Mouse (Mus musculus) C2C12 (cell line): ENCODE data around the gene Plgrkt. TPM values are rescaled to one million over a fixed set of nuclear protein-coding genes. Genes with fewer than 3 reads are reported as not detected.

Source experiments
- H3K27me3 ChIP-seq: one replicate; pipeline ENCODE4 v1.6.1; 2011; ENCODE audit not compliant: control insufficient read depth, insufficient read depth, insufficient read length
- H3K36me3 ChIP-seq: one replicate; pipeline ENCODE4 v1.6.1; 2011; ENCODE audit not compliant: control insufficient read depth, insufficient read depth
- H3K4me3 ChIP-seq: one replicate; pipeline ENCODE4 v1.5.1; 2011; ENCODE audit warnings: mild to moderate bottlenecking, control low read depth; ENCODE audit not compliant: poor library complexity, insufficient read depth, severe bottlenecking
- H3K79me2 ChIP-seq: one replicate; pipeline ENCODE4 v1.6.1; 2011; ENCODE audit not compliant: control insufficient read depth, insufficient read depth
- H3K79me3 ChIP-seq: one replicate; pipeline ENCODE4 v1.6.1; 2011; ENCODE audit warnings: low read depth, control low read depth
- H3ac ChIP-seq: one replicate; pipeline ENCODE3; 2011; ENCODE audit warnings: low read depth; ENCODE audit not compliant: control insufficient read depth, insufficient read length
- CEBPB ChIP-seq: IDR thresholded peaks from one replicate; pipeline ENCODE4 v1.6.1; 2011; ENCODE audit warnings: low read depth, mild to moderate bottlenecking, control low read depth, moderate library complexity
- CTCF ChIP-seq: IDR thresholded peaks from one replicate; pipeline ENCODE4 v1.5.1; 2011; ENCODE audit not compliant: control insufficient read depth, insufficient read depth, insufficient read length
- FOSL1 ChIP-seq: IDR thresholded peaks from one replicate; pipeline ENCODE4 v1.8.0; 2011; ENCODE audit warnings: mild to moderate bottlenecking, low read length; ENCODE audit not compliant: poor library complexity, insufficient read depth, severe bottlenecking
- MAX ChIP-seq: IDR thresholded peaks from one replicate; pipeline ENCODE4 v1.6.1; 2011; ENCODE audit warnings: mild to moderate bottlenecking, control low read depth
- MYOD1 ChIP-seq: IDR thresholded peaks from one replicate; pipeline ENCODE4 v1.6.1; 2011; ENCODE audit warnings: low read depth; ENCODE audit not compliant: control insufficient read depth, insufficient read length
- MYOG ChIP-seq: IDR thresholded peaks from one replicate; pipeline ENCODE4 v1.6.1; 2011; ENCODE audit not compliant: control insufficient read depth, insufficient read length; ENCODE audit errors: extremely low read depth
- USF1 ChIP-seq: IDR thresholded peaks from one replicate; pipeline ENCODE4 v1.6.1; 2011; ENCODE audit warnings: low read depth, mild to moderate bottlenecking, control low read depth, moderate library complexity
- polyA plus RNA-seq: library from polyadenylated mRNA; unstranded; fragments of >200 nt; fragmentation: generic; extraction: Trizol; gene quantifications from one replicate; pipeline ENCODE4 v1.2.1, GENCODE M21; 2012; ENCODE audit warnings: missing spikeins

Plgrkt gene
- polyA plus RNA-seq, 1 experiment, result 15.2 TPM

DNA sequence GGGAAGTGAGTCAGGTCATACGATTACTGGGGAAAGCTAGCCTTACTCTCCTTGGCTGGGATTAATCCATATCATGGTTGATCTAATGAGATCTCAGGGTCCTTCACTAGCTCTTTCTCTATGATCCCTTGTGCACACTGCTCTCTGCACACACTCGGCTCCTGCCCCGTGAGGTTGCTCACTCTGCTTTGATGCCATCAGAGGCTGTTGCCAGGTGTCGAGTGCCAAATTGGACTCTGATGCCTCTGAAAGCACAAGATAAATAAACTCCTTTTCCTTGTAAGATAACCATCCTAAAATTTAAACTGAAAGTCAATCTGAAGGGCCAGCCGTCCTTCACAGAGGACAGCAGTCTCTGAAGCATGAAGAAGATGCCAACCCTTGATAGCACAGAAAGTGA, 23.3 kb upstream of the Plgrkt start:
- TF ChIP-seq MAX (no peak), MYOD1 (no peak), CTCF (no peak), MYOG (no peak), FOSL1 (no peak), USF1 (no peak), CEBPB (no peak)
- no peaks in the 10 kb centered on the region for H3K27me3 ChIP-seq
- no peaks in the 10 kb centered on the region for H3K79me2 ChIP-seq
- H3ac ChIP-seq, result no peak overlapping the region
- no peaks in the 10 kb centered on the region for H3K79me3 ChIP-seq
- H3K36me3 ChIP-seq, result no peaks in the 10 kb centered on the region
- no peak overlapping the region for H3K4me3 ChIP-seq

- TF ChIP-seq MAX (no peak), FOSL1 (no peak), MYOG (no peak), USF1 (no peak), CTCF (no peak), MYOD1 (no peak), CEBPB (no peak)
Observed at GRCm38 (mm10) chr19:29388818-29389217, 21.6 kb upstream of the Plgrkt start.

DNA sequence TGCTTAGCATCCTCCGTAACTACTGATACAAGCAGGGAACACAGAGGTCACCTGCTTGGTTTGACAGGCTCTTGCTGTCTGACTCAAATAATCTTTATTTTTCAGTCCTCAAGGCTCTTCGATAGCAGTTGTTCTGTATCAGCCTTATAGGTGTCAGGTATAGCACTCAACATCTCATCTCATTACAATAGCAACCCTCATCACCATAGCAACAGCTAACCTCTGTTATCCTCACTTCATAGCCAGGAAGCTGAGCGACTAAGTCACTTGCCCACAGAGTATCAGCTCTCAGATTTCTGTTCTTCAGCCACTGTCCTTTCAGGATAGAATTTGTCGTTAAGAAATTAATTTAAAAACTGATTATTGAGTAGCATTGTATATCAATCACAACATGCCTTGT, 18.6 kb upstream of the Plgrkt start:
- TF ChIP-seq MYOG, result no peak
- no peak for TF ChIP-seq FOSL1
- no peak for TF ChIP-seq MAX
- no peak for TF ChIP-seq CTCF
- TF ChIP-seq USF1, result no peak
- no peak for TF ChIP-seq CEBPB
- TF ChIP-seq MYOD1, result no peak
- H3K27me3 ChIP-seq, result peaks cover 3% of the 10 kb centered on the region

More at GRCm38 (mm10) chr19:29388818-29389217, 21.6 kb upstream of the Plgrkt start:
- no peak overlapping the region for H3K4me3 ChIP-seq
- no peaks in the 10 kb centered on the region for H3K79me2 ChIP-seq
- H3K79me3 ChIP-seq, result no peaks in the 10 kb centered on the region
- H3K27me3 ChIP-seq, result no peaks in the 10 kb centered on the region
- no peak overlapping the region for H3ac ChIP-seq
- no peaks in the 10 kb centered on the region for H3K36me3 ChIP-seq

DNA sequence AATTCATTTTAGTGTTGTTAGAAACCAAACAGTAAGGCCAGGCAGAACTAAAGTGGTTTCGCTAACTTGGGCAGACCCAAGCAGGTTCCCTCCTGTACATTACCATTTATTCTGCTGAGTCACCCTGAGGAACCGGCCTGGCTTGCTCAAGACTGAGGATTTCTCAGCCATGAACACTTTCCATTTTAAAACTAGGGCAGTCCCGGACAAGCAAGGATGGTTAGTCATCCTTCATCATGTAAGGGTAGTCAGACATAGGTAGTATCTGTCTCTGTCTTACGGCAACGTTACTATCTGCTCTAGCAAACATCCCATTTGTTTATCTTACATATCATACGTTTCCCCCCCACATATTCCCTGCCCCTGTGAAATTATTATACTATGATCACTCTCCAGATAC, 17.8 kb upstream of the Plgrkt start:
- Histone ChIP-seq H3K27me3 (peaks cover 9% of the 10 kb centered on the region), H3K79me2 (no peaks in the 10 kb centered on the region), H3K36me3 (no peaks in the 10 kb centered on the region), H3K79me3 (no peaks in the 10 kb centered on the region), H3ac (no peak overlapping the region), H3K4me3 (no peak overlapping the region)
- TF ChIP-seq CTCF, result no peak
- TF ChIP-seq CEBPB, result no peak
- no peak for TF ChIP-seq FOSL1
- TF ChIP-seq MAX, result no peak
- TF ChIP-seq MYOG, result no peak
- TF ChIP-seq USF1, result no peak
- no peak for TF ChIP-seq MYOD1

More for the DNA sequence above, 18.6 kb upstream of the Plgrkt start:
- Histone ChIP-seq H3K36me3 (no peaks in the 10 kb centered on the region), H3K79me2 (no peaks in the 10 kb centered on the region), H3ac (no peak overlapping the region), H3K4me3 (no peak overlapping the region), H3K79me3 (no peaks in the 10 kb centered on the region)

- Histone ChIP-seq H3ac (no peak overlapping the region), H3K36me3 (no peaks in the 10 kb centered on the region), H3K79me3 (no peaks in the 10 kb centered on the region), H3K27me3 (peaks cover 10% of the 10 kb centered on the region), H3K4me3 (no peak overlapping the region), H3K79me2 (no peaks in the 10 kb centered on the region)
- TF ChIP-seq USF1, result no peak
- TF ChIP-seq CEBPB, result no peak
- TF ChIP-seq MYOD1, result no peak
- TF ChIP-seq MAX, result no peak
- no peak for TF ChIP-seq FOSL1
- TF ChIP-seq MYOG, result no peak
- TF ChIP-seq CTCF, result no peak
Observed at GRCm38 (mm10) chr19:29384412-29384811, 17.2 kb upstream of the Plgrkt start.

GRCm38 (mm10) chr19:29383368-29383767, 16.2 kb upstream of the Plgrkt start:
- H3ac ChIP-seq, result no peak overlapping the region
- no peaks in the 10 kb centered on the region for H3K36me3 ChIP-seq
- peaks cover 14% of the 10 kb centered on the region for H3K27me3 ChIP-seq
- TF ChIP-seq USF1 (no peak), CTCF (no peak), MYOD1 (no peak), MAX (no peak), FOSL1 (no peak), MYOG (no peak), CEBPB (no peak)
- no peak overlapping the region for H3K4me3 ChIP-seq
- H3K79me3 ChIP-seq, result no peaks in the 10 kb centered on the region
- H3K79me2 ChIP-seq, result no peaks in the 10 kb centered on the region
